Comparison of ENCODE assay signal across 13 mouse cellular contexts in genomic region chr9:104457635-104458034, GRCm38 (mm10).
A peak's percentile ranks its signal among the peaks of the same experiment; 100 is the strongest.
DNase-seq lines count a peak whose midpoint lies in the region.
"Had no signal": no experiment of that assay in that cellular context is flagged by ENCODE, and none has a peak within 500 bp of the region (broad histone marks: within the 10 kb centered on the region; RNA-seq: fewer than 3 reads in every experiment).

No protein-coding gene starts in this region.

- DNase-seq in embryo, embryonic 10 days (ENCODE audit: low spot score): peak; percentile 7
- no peak for DNase-seq in embryo, embryonic 9.5 days (ENCODE audit: extremely low spot score)
- DNase-seq in kidney, postnatal 36 days: peak; percentile 11 to 19
- DNase-seq in kidney, adult 11 months: no peak
- peak; percentile 46 for DNase-seq in right cerebral cortex, adult 18-20 months
- no peak for DNase-seq in right cerebral cortex, postnatal 14 days
- DNase-seq in telencephalon, adult 2 months (ENCODE audit: low read depth, low spot score): peak; percentile 47
- DNase-seq in thymus, postnatal 36 days: no peak
- DNase-seq: cerebellum, postnatal 25 days; gastrocnemius, postnatal 36 days; kidney, postnatal 10 days; liver, embryonic 13.5 days; thymus, postnatal 25 days had no signal

Comparison
In these comparisons a context has a peak if more than half of its experiments do, and no peak if none do; other contexts are left out.
1. DNase-seq: peak in embryo, embryonic 10 days (single experiment), kidney, postnatal 36 days (2 of 2), right cerebral cortex, adult 18-20 months (single experiment) and telencephalon, adult 2 months (single experiment); none in embryo, embryonic 9.5 days (single experiment), kidney, adult 11 months (single experiment), right cerebral cortex, postnatal 14 days (single experiment) and thymus, postnatal 36 days (0 of 2).